Mouse (Mus musculus): ENCODE measurements around the gene Mrpl9. TPM values are rescaled to one million over a fixed set of nuclear protein-coding genes. Genes with fewer than 3 reads are reported as not detected.
A peak's percentile ranks its signal among the peaks of the same experiment; 100 is the strongest.

Mrpl9 gene
- total RNA-seq, 1 experiment = 53.0 TPM

DNA sequence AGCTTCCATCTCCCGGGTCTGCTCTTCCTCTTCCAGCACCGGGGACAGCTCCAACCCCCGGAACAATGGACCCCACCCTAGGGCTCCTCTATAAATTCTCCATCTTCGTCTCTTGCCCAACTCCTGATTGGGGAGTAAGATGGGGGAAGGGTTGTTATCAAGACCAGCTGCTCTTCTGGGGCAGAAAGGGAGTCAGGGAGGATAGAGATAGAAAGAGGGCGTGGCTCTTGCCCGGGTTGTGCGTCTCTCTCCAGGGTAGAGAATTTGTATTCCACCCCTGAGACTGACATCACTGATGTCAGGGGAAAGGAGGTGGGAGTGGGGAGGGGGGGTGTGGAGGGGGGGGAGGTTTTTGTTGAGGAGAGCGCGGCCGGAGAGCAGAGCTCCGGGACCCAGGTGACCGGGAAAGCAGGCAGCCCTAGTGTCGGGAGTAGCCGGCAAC lies 34.9 kb downstream of the Mrpl9 start, which contains the start of gene Celf3:
Gene Celf3, plus strand, starts transcription at position 315 of the 442 bp plus-strand sequence.
- no peak for TF ChIP-seq ZC3H11A (IDR thresholded peaks at IDR 0.05; ENCODE audit: borderline replicate concordance, low read depth, low read length)
- TF ChIP-seq ZNF384 (IDR thresholded peaks at IDR 0.05; ENCODE audit: low read depth, low read length) = no peak
- TF ChIP-seq HCFC1 (IDR thresholded peaks at IDR 0.05; ENCODE audit: borderline replicate concordance, insufficient read depth, low read length) = no peak
- TF ChIP-seq CHD2 (IDR thresholded peaks at IDR 0.05; ENCODE audit: low read depth, low read length) = no peak
- TF ChIP-seq MAFK (IDR thresholded peaks at IDR 0.05; ENCODE audit: insufficient read depth, low read depth, low read length) = no peak
- Histone ChIP-seq H3K36me3 (ENCODE audit: control insufficient read depth, insufficient read depth, low read length, poor library complexity, severe bottlenecking) (no peaks in the 10 kb centered on the region), H3K27ac (ENCODE audit: insufficient read depth, low read depth, low read length, poor library complexity, severe bottlenecking) (no peak within 1 kb of the TSS; the same call in 1 of the 2 replicates), H3K9ac (ENCODE audit: insufficient read depth, low read depth, low read length, poor library complexity, severe bottlenecking) (no peak within 1 kb of the TSS), H3K4me3 (ENCODE audit: insufficient read depth in 1 of 2, low read depth in 1 of 2, low read length in 2 of 2, poor library complexity in 1 of 2, severe bottlenecking in 1 of 2) (peak within 1 kb of the TSS in 1 of 2 experiments; percentile 29; a peak in 1 of 4 replicates), H3K9me3 (ENCODE audit: control insufficient read depth, insufficient read depth, low read depth, low read length) (no peaks in the 10 kb centered on the region), H3K4me1 (ENCODE audit: control insufficient read depth in 2 of 2, insufficient read depth in 2 of 2, low read length in 2 of 2, poor library complexity in 1 of 2) (peaks cover 2 to 11% of the 10 kb centered on the region in 2 experiments; a peak in 1 of 4 replicates)
- DNase-seq (ENCODE audit: low read depth, low spot score) = no peak
- in situ Hi-C loops (cut with MboI; ENCODE audit: low sequenced_read_pairs in 2 of 2, unreplicated experiment in 2 of 2) = no loop called here

DNA sequence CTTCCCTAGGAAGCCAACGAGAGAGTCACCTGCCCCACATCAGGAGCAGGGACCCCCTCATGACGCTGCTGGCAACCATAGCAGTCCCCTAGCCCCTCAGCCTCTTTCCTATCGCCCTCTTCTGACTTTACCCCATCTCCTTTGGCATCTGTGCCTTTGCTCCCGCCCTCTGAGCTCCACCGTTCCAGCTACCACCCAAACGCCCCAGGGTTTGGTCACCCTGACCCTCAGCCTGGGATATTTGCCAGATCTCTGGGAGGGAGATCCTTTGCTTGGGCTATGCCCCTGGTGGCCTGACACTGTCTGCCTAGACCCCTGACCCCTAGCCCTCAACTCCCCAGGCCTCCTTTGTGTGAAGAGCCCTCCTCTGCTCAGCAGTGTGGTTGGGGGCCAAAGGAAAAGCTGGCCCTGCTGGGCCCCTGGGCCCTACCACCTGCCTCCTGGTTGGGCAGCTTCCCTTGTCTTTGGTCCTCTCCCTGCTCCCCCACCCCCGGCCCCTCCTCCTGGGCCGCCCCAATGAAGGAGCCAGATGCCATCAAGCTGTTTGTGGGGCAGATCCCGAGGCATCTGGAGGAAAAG lies 35.6 kb downstream of the Mrpl9 start:
- Histone ChIP-seq H3K4me1 (ENCODE audit: control insufficient read depth in 2 of 2, insufficient read depth in 2 of 2, low read length in 2 of 2, poor library complexity in 1 of 2) (peaks cover 2 to 11% of the 10 kb centered on the region in 2 experiments; a peak in 1 of 4 replicates), H3K9me3 (ENCODE audit: control insufficient read depth, insufficient read depth, low read depth, low read length) (no peaks in the 10 kb centered on the region), H3K27ac (ENCODE audit: insufficient read depth, low read depth, low read length, poor library complexity, severe bottlenecking) (no peak overlapping the region), H3K9ac (ENCODE audit: insufficient read depth, low read depth, low read length, poor library complexity, severe bottlenecking) (no peak overlapping the region), H3K4me3 (ENCODE audit: insufficient read depth in 1 of 2, low read depth in 1 of 2, low read length in 2 of 2, poor library complexity in 1 of 2, severe bottlenecking in 1 of 2) (no peak overlapping the region), H3K36me3 (ENCODE audit: control insufficient read depth, insufficient read depth, low read length, poor library complexity, severe bottlenecking) (no peaks in the 10 kb centered on the region)
- in situ Hi-C loops (cut with MboI; ENCODE audit: low sequenced_read_pairs in 2 of 2, unreplicated experiment in 2 of 2) = no loop called here
- no peak for DNase-seq (ENCODE audit: low read depth, low spot score)
- no peak for TF ChIP-seq ZNF384 (IDR thresholded peaks at IDR 0.05; ENCODE audit: low read depth, low read length)

DNA sequence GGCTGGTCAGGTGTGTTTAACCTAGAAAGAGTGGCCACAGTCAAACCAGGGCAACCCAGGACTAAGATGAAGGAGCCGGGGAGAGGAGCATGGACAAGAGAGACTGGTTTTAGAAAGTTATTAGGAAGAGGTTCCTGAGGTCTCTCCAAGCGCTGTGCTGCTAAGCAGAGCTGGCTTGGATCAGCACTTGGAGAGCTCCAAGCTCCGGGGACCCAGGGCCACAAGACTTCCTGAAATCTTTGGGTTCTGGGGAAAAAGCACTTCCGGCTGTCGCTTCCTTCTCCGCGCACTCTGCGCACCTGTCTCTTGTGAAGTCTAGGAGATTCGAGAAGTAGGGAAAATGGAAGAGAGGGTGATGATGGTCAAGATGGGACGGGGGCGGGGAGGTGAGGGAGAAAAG lies 36.4 kb downstream of the Mrpl9 start:
- H3K9ac ChIP-seq (ENCODE audit: insufficient read depth, low read depth, low read length, poor library complexity, severe bottlenecking) = no peak overlapping the region
- TF ChIP-seq ZC3H11A (IDR thresholded peaks at IDR 0.05; ENCODE audit: borderline replicate concordance, low read depth, low read length) (no peak), ZNF384 (IDR thresholded peaks at IDR 0.05; ENCODE audit: low read depth, low read length) (no peak), MAFK (IDR thresholded peaks at IDR 0.05; ENCODE audit: insufficient read depth, low read depth, low read length) (no peak), HCFC1 (IDR thresholded peaks at IDR 0.05; ENCODE audit: borderline replicate concordance, insufficient read depth, low read length) (no peak), CHD2 (IDR thresholded peaks at IDR 0.05; ENCODE audit: low read depth, low read length) (no peak)
- no peak for DNase-seq (ENCODE audit: low read depth, low spot score)
- H3K36me3 ChIP-seq (ENCODE audit: control insufficient read depth, insufficient read depth, low read length, poor library complexity, severe bottlenecking) = no peaks in the 10 kb centered on the region
- H3K4me3 ChIP-seq (ENCODE audit: insufficient read depth in 1 of 2, low read depth in 1 of 2, low read length in 2 of 2, poor library complexity in 1 of 2, severe bottlenecking in 1 of 2) = peak overlapping the region; percentile 41 to 70; a peak in 3 of 4 replicates
- H3K9me3 ChIP-seq (ENCODE audit: control insufficient read depth, insufficient read depth, low read depth, low read length) = no peaks in the 10 kb centered on the region
- H3K4me1 ChIP-seq (ENCODE audit: control insufficient read depth in 2 of 2, insufficient read depth in 2 of 2, low read length in 2 of 2, poor library complexity in 1 of 2) = peaks cover 2 to 11% of the 10 kb centered on the region in 2 experiments; a peak in 1 of 4 replicates
- no peak overlapping the region for H3K27ac ChIP-seq (ENCODE audit: insufficient read depth, low read depth, low read length, poor library complexity, severe bottlenecking)
- in situ Hi-C loops (cut with MboI; ENCODE audit: low sequenced_read_pairs in 2 of 2, unreplicated experiment in 2 of 2) = no loop called here

DNA sequence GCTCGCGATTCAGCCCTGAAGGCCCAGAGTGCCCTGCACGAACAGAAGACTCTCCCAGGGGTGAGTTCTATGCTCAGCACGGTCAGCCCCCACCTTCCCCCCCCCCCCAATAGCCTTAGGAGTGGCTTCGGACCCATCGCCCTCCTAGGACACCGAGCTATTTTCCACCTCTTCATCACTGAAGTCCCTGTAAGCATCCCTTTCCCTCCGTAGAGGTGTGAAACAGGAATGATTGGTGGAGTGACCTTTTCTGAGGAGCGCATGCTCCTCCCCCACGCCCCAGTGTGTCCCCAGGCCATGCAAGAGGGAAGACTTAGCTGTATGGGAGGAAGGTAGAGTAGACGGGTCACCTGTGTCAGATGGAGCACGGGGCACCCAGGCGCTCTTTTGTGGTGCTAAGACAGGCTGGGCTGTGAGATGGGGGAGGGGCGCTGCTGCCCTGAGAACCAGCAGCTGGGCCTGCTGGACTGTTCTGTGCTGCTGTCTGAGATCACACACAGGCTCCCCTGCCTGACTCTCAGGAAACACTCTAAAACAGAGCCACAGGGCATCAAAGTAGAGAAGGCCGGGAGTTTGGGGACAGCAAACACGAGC lies 37.3 kb downstream of the Mrpl9 start, which contains the start of gene Riiad1:
Gene Riiad1, minus strand, starts transcription at position 51 of the 594 bp plus-strand sequence.
- no peak within 1 kb of the TSS for H3K9ac ChIP-seq (ENCODE audit: insufficient read depth, low read depth, low read length, poor library complexity, severe bottlenecking)
- no peak for DNase-seq (ENCODE audit: low read depth, low spot score)
- TF ChIP-seq ZC3H11A (IDR thresholded peaks at IDR 0.05; ENCODE audit: borderline replicate concordance, low read depth, low read length) (no peak), MAFK (IDR thresholded peaks at IDR 0.05; ENCODE audit: insufficient read depth, low read depth, low read length) (no peak), CHD2 (IDR thresholded peaks at IDR 0.05; ENCODE audit: low read depth, low read length) (no peak), ZNF384 (IDR thresholded peaks at IDR 0.05; ENCODE audit: low read depth, low read length) (no peak), HCFC1 (IDR thresholded peaks at IDR 0.05; ENCODE audit: borderline replicate concordance, insufficient read depth, low read length) (no peak)
- H3K9me3 ChIP-seq (ENCODE audit: control insufficient read depth, insufficient read depth, low read depth, low read length) = no peaks in the 10 kb centered on the region
- no peaks in the 10 kb centered on the region for H3K36me3 ChIP-seq (ENCODE audit: control insufficient read depth, insufficient read depth, low read length, poor library complexity, severe bottlenecking)
- in situ Hi-C loops (cut with MboI; ENCODE audit: low sequenced_read_pairs in 2 of 2, unreplicated experiment in 2 of 2) = no loop called here
- H3K4me3 ChIP-seq (ENCODE audit: insufficient read depth in 1 of 2, low read depth in 1 of 2, low read length in 2 of 2, poor library complexity in 1 of 2, severe bottlenecking in 1 of 2) = peak within 1 kb of the TSS; percentile 41 to 70; a peak in 3 of 4 replicates
- H3K4me1 ChIP-seq (ENCODE audit: control insufficient read depth in 2 of 2, insufficient read depth in 2 of 2, low read length in 2 of 2, poor library complexity in 1 of 2) = peaks cover 2 to 13% of the 10 kb centered on the region in 2 experiments; a peak in 1 of 4 replicates
- no peak within 1 kb of the TSS for H3K27ac ChIP-seq (ENCODE audit: insufficient read depth, low read depth, low read length, poor library complexity, severe bottlenecking)
